Mouse (Mus musculus) heart, adult 8-10 months (tissue): ENCODE results near the gene Gps1. TPM values are rescaled to one million over a fixed set of nuclear protein-coding genes. Genes with fewer than 3 reads are reported as not detected.
A peak's percentile ranks its signal among the peaks of the same experiment; 100 is the strongest.
"Not testable (repeated sequence)": the region's sequence is repeated elsewhere in the genome, so short reads cannot be mapped to it uniquely, and the experiment has no call there.

Experiments used
- DNase-seq: peaks from one replicate; pipeline ENCODE4 v3.0.0; 2022; ENCODE audit warnings: low spot score
- total RNA-seq, 4 experiments: library from RNA; stranded (reverse); gene quantifications; 2 replicates each; pipeline ENCODE4 v1.2.4; 2022

Gps1 gene
- total RNA-seq = 10 to 100 TPM; 56.3 to 63.8 (median 59.1) TPM

GRCm38 (mm10) chr11:120784064-120784791 is at the start of gene Gps1, which contains the start of gene Rfng:
TSS of gene Gps1 (plus strand) at chr11:120784272.
TSS of gene Rfng (minus strand) at chr11:120784207.
- peak; percentile 79 for DNase-seq

GRCm38 (mm10) chr11:120736424-120736823 is 47.6 kb upstream of the Gps1 start:
- no peak for DNase-seq

GRCm38 (mm10) chr11:120740981-120741380 is 43.1 kb upstream of the Gps1 start:
- DNase-seq = no peak

- no peak for DNase-seq
Measured at GRCm38 (mm10) chr11:120744121-120744701, 39.9 kb upstream of the Gps1 start.

GRCm38 (mm10) chr11:120747974-120748373 is 36.1 kb upstream of the Gps1 start:
- DNase-seq = peak; percentile 40

- DNase-seq = peak; percentile 33
Measured at GRCm38 (mm10) chr11:120749430-120749829, 34.6 kb upstream of the Gps1 start.

- no peak for DNase-seq
Measured at GRCm38 (mm10) chr11:120751606-120752005, 32.5 kb upstream of the Gps1 start.

- no peak for DNase-seq
Measured at GRCm38 (mm10) chr11:120760236-120760635, 23.8 kb upstream of the Gps1 start.

GRCm38 (mm10) chr11:120761811-120762671 is 22.0 kb upstream of the Gps1 start:
- no peak for DNase-seq

GRCm38 (mm10) chr11:120762672-120763041 is 21.4 kb upstream of the Gps1 start, which contains the start of gene Hmga1b:
TSS of gene Hmga1b (plus strand) at chr11:120762794.
- not testable (repeated sequence) for DNase-seq

GRCm38 (mm10) chr11:120763121-120763999 is 20.7 kb upstream of the Gps1 start:
- DNase-seq = not testable (repeated sequence)

- DNase-seq = not testable (repeated sequence)
Measured at GRCm38 (mm10) chr11:120767023-120767422, 17.0 kb upstream of the Gps1 start.

GRCm38 (mm10) chr11:120768206-120768605 is 15.9 kb upstream of the Gps1 start:
- DNase-seq = no peak

- no peak for DNase-seq
Measured at GRCm38 (mm10) chr11:120772749-120773148, 11.3 kb upstream of the Gps1 start.

- no peak for DNase-seq
Measured at GRCm38 (mm10) chr11:120773463-120774190, 10.4 kb upstream of the Gps1 start.

- DNase-seq = peak; percentile 94
Measured at GRCm38 (mm10) chr11:120775774-120776469, 8.2 kb upstream of the Gps1 start.

- DNase-seq = no peak
Measured at GRCm38 (mm10) chr11:120777123-120777522, 6.9 kb upstream of the Gps1 start.

GRCm38 (mm10) chr11:120779876-120780275 is 4.2 kb upstream of the Gps1 start:
- DNase-seq = no peak

GRCm38 (mm10) chr11:120781361-120781760 is 2.7 kb upstream of the Gps1 start:
- DNase-seq = not testable (repeated sequence)
